Mouse (Mus musculus): Measurements from ENCODE around the gene Sept8. TPM values are rescaled to one million over a fixed set of nuclear protein-coding genes. Genes with fewer than 3 reads are reported as not detected.
A peak's percentile ranks its signal among the peaks of the same experiment; 100 is the strongest.

Gene Sept8
- polyA plus RNA-seq, 1 experiment from 2014 or later, result 16.5 TPM

DNA sequence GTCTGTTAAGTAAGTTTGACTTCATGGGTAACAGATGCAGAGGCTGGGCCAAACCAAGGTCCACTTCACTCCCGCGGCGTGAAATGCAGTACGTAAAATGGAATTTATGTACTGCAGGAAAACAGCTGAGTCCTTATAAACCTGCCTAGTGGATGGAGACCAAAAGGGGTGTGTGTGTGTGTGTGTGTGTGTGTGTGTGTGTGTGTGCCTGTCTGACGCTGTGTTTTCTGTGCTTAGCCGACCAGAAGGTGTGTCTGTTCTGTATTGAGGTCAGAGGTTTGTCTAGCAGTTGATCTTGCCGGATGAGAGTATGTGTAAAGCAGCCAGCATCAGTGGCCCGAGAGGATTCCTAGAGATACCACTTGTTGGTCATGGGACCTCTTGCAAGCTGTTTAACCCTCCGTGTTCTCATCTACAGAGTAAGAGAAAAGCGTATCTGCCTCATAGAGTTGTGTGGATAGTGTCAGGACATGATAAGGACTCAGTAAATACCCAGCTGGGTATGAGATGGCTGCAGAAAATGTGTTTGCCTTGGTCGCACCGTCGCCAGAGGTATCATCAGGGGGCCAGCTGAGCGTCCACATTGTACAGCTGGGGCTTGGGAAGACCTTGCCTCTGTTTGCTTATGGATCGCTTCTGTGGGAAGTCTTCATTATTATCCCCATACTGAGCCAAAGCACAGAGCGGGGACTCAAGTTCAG lies 2.2 kb downstream of the Sept8 start:
- Histone ChIP-seq H3K36me3 (ENCODE audit: control insufficient read depth, insufficient read depth) (no peaks in the 10 kb centered on the region), H3K9ac (ENCODE audit: low read depth, low read length) (peak overlapping the region; percentile 90), H3K4me3 (ENCODE audit: low read depth, low read length) (peak overlapping the region; percentile 84), H3K9me3 (replicated peaks; ENCODE audit: control insufficient read depth, low read length) (no peaks in the 10 kb centered on the region), H3K4me2 (ENCODE audit: low read depth, low read length) (peak overlapping the region; percentile 95), H3K27me3 (ENCODE audit: control insufficient read depth, insufficient read depth, low read depth, low read length) (no peaks in the 10 kb centered on the region), H3K27ac (ENCODE audit: low read length) (peak overlapping the region; percentile 89), H3K4me1 (ENCODE audit: control insufficient read depth, low read depth, low read length) (peaks cover 63% of the 10 kb centered on the region)
- 20% methylated on average over 16 of the region's 16 CpGs for WGBS (ENCODE audit: insufficient replicate concordance)
- ATAC-seq (ENCODE audit: low read depth), result peak; percentile 43

DNA sequence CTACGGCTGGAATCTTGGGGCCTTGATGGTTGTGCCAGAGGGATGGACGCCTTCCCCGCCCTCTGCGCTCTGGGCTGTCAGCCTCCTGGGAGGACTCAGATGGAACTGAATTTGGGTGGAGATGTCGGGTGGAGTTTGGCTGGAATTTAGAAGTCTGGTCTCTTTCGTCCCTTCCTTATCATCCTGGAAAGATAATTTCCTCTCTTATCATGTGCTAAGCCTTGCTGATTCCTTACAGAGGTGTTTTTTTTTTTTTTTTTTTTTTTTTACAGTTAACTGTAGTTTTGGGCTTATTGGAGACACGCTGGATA lies 2.7 kb downstream of the Sept8 start:
- Histone ChIP-seq H3K9ac (ENCODE audit: low read depth, low read length) (peak overlapping the region; percentile 90), H3K27me3 (ENCODE audit: control insufficient read depth, insufficient read depth, low read depth, low read length) (no peaks in the 10 kb centered on the region), H3K4me2 (ENCODE audit: low read depth, low read length) (peak overlapping the region; percentile 95), H3K9me3 (replicated peaks; ENCODE audit: control insufficient read depth, low read length) (no peaks in the 10 kb centered on the region), H3K4me3 (ENCODE audit: low read depth, low read length) (peak overlapping the region; percentile 84), H3K4me1 (ENCODE audit: control insufficient read depth, low read depth, low read length) (peaks cover 60% of the 10 kb centered on the region), H3K36me3 (ENCODE audit: control insufficient read depth, insufficient read depth) (no peaks in the 10 kb centered on the region), H3K27ac (ENCODE audit: low read length) (peak overlapping the region; percentile 89)
- peak; percentile 19; the same call in 1 of the 2 replicates for ATAC-seq (ENCODE audit: low read depth)
- 29% methylated on average over 7 of the region's 7 CpGs for WGBS (ENCODE audit: insufficient replicate concordance)

DNA sequence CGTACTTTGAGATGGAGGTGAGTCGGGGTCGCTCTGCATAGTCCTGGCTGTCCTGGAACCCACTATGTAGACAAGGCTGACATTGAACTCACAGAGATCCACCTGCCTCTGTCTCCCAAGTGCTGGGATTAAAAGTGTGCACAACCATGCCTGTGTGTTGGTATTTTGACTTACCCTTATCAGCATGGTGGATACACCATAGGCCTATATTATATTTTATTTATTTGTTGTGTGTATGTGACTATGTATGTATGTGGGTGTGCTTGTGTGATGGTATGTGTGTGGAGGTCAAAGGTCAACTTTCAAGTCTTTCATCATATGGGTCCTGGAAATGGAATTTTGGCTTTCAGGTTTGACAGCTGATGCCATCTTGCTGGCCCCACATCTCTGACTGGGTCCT lies 3.3 kb downstream of the Sept8 start:
- no peaks in the 10 kb centered on the region for H3K27me3 ChIP-seq (ENCODE audit: control insufficient read depth, insufficient read depth, low read depth, low read length)
- ATAC-seq (ENCODE audit: low read depth), result no peak
- no peaks in the 10 kb centered on the region for H3K36me3 ChIP-seq (ENCODE audit: control insufficient read depth, insufficient read depth)
- no peaks in the 10 kb centered on the region for H3K9me3 ChIP-seq (replicated peaks; ENCODE audit: control insufficient read depth, low read length)
- H3K4me3 ChIP-seq (ENCODE audit: low read depth, low read length), result peak overlapping the region; percentile 84
- H3K4me2 ChIP-seq (ENCODE audit: low read depth, low read length), result peak overlapping the region; percentile 95
- peaks cover 54% of the 10 kb centered on the region for H3K4me1 ChIP-seq (ENCODE audit: control insufficient read depth, low read depth, low read length)
- peak overlapping the region; percentile 89 for H3K27ac ChIP-seq (ENCODE audit: low read length)
- 84% methylated on average over 3 of the region's 3 CpGs for WGBS (ENCODE audit: insufficient replicate concordance)
- peak overlapping the region; percentile 90 for H3K9ac ChIP-seq (ENCODE audit: low read depth, low read length)

DNA sequence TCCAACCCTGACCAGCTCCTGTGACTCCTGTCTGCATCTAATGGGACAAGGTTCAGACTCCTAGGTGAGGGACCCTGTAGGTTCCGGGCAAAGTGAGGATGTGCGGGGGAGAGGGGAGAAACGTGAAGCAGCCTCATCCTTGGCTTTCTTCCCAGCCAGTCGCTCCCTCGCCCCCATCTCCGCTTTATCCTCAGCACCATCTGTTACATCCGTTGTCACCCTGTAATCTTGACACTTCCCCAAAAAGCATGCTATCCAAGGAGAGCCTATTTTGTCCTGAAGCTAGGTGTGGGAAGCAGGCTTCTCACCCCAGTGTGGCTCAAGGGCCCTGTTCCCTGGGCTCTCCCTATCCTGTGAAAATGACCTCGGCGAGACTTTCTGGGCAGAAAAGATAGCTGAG lies 3.9 kb downstream of the Sept8 start:
- Histone ChIP-seq H3K36me3 (ENCODE audit: control insufficient read depth, insufficient read depth) (no peaks in the 10 kb centered on the region), H3K27ac (ENCODE audit: low read length) (no peak overlapping the region), H3K27me3 (ENCODE audit: control insufficient read depth, insufficient read depth, low read depth, low read length) (no peaks in the 10 kb centered on the region), H3K9me3 (replicated peaks; ENCODE audit: control insufficient read depth, low read length) (no peaks in the 10 kb centered on the region), H3K4me1 (ENCODE audit: control insufficient read depth, low read depth, low read length) (peaks cover 54% of the 10 kb centered on the region), H3K4me2 (ENCODE audit: low read depth, low read length) (peak overlapping the region; percentile 95), H3K4me3 (ENCODE audit: low read depth, low read length) (no peak overlapping the region), H3K9ac (ENCODE audit: low read depth, low read length) (peak overlapping the region; percentile 10; the same call in 1 of the 2 replicates)
- ATAC-seq (ENCODE audit: low read depth), result no peak
- WGBS (ENCODE audit: insufficient replicate concordance), result 57% methylated on average over 9 of the region's 9 CpGs

DNA sequence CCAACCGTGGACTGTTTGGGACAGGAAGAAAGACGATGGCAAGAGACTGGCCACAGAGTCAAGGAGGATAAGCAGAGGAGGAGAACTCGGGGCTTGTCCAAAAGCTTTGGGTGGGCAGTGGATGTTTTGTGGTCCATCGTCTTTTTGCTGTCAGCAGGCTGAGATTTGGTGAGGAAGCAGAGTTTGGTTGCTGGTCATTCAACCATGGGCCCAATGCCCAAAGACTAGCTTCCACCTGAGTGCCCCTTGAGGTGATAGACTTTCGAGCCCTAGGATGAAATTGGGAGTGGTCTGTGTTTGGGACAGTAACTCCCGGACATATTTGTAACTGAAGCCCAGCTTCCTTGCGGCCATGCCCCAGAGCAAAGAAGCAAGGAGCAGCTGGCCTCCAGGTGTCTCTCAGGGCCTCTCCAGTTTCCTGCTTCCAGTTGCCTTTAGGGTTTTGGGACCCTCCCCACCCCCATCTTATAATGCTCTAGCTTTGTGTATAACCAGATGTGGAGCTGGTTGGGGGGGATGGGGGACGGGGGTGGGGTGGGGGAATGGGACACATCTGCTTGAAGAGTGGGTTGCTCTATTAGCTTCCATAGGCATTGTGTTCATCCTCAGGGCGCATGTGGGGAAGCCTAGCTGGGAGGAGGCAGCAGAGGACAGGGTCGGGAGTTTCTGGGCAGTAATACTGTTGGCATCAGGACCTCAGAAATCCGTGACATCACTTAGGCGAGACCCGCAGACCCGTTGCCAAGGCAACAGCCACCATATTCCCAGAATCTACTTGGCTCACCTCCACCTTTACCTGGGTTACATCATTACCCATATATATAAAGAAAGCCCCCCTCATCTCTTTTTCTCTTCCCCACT lies 4.7 kb downstream of the Sept8 start:
- WGBS (ENCODE audit: insufficient replicate concordance), result 78% methylated on average over 14 of the region's 14 CpGs
- no peak overlapping the region for H3K9ac ChIP-seq (ENCODE audit: low read depth, low read length)
- no peaks in the 10 kb centered on the region for H3K27me3 ChIP-seq (ENCODE audit: control insufficient read depth, insufficient read depth, low read depth, low read length)
- H3K4me1 ChIP-seq (ENCODE audit: control insufficient read depth, low read depth, low read length), result peaks cover 50% of the 10 kb centered on the region
- no peak overlapping the region for H3K27ac ChIP-seq (ENCODE audit: low read length)
- ATAC-seq (ENCODE audit: low read depth), result no peak
- H3K4me3 ChIP-seq (ENCODE audit: low read depth, low read length), result no peak overlapping the region
- no peak overlapping the region for H3K4me2 ChIP-seq (ENCODE audit: low read depth, low read length)
- no peaks in the 10 kb centered on the region for H3K9me3 ChIP-seq (replicated peaks; ENCODE audit: control insufficient read depth, low read length)
- H3K36me3 ChIP-seq (ENCODE audit: control insufficient read depth, insufficient read depth), result no peaks in the 10 kb centered on the region

DNA sequence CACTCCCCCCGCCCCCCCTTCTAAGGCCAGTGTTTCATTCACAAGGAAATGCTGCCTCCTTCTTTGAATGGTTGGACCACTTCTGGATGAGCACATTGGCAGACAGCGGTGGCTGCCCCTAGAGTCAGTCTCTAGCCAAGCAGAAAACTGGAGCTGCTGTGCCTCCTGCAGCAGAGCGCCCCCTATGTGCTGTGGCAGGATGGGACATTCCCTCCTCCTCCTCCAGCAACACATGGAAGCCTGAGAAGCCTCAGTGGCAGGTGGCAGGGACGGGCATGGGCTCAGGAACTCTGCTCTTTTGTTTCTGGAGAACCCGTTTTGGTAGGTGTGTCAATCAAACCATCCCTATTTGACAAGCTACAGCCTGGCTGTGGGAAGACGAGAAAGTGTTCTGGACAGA lies 5.8 kb downstream of the Sept8 start:
- H3K27ac ChIP-seq (ENCODE audit: low read length), result no peak overlapping the region
- peaks cover 42% of the 10 kb centered on the region for H3K4me1 ChIP-seq (ENCODE audit: control insufficient read depth, low read depth, low read length)
- H3K9ac ChIP-seq (ENCODE audit: low read depth, low read length), result no peak overlapping the region
- H3K36me3 ChIP-seq (ENCODE audit: control insufficient read depth, insufficient read depth), result no peaks in the 10 kb centered on the region
- 59% methylated on average over 6 of the region's 6 CpGs for whole genome bisulfite sequencing (ENCODE audit: insufficient replicate concordance)
- no peaks in the 10 kb centered on the region for H3K9me3 ChIP-seq (replicated peaks; ENCODE audit: control insufficient read depth, low read length)
- no peak overlapping the region for H3K4me2 ChIP-seq (ENCODE audit: low read depth, low read length)
- ATAC-seq (ENCODE audit: low read depth), result no peak
- H3K27me3 ChIP-seq (ENCODE audit: control insufficient read depth, insufficient read depth, low read depth, low read length), result no peaks in the 10 kb centered on the region
- no peak overlapping the region for H3K4me3 ChIP-seq (ENCODE audit: low read depth, low read length)

DNA sequence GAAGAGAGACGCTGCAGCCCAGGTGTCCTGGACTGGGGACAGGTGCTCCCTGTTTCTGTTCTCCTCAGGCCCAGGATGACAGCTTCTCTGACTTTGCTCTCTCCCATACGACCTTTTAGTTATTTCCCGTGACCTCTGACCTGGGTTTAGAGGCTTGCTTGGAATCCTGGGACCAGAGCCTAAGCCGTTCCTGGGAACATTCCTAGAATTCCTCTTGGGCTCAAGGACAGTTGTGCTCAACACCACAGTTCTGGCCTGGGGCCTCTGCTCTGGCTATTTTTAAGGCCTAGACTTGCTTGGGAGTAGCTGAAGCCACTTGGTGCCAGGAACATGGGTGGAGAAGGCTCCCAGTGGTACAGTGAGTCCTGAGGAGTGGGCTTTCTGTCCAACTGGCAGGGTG lies 6.4 kb downstream of the Sept8 start:
- no peak for ATAC-seq (ENCODE audit: low read depth)
- Histone ChIP-seq H3K4me1 (ENCODE audit: control insufficient read depth, low read depth, low read length) (peaks cover 39% of the 10 kb centered on the region), H3K4me3 (ENCODE audit: low read depth, low read length) (no peak overlapping the region), H3K27ac (ENCODE audit: low read length) (no peak overlapping the region), H3K36me3 (ENCODE audit: control insufficient read depth, insufficient read depth) (no peaks in the 10 kb centered on the region), H3K9ac (ENCODE audit: low read depth, low read length) (no peak overlapping the region), H3K9me3 (replicated peaks; ENCODE audit: control insufficient read depth, low read length) (no peaks in the 10 kb centered on the region), H3K27me3 (ENCODE audit: control insufficient read depth, insufficient read depth, low read depth, low read length) (no peaks in the 10 kb centered on the region), H3K4me2 (ENCODE audit: low read depth, low read length) (no peak overlapping the region)
- WGBS (ENCODE audit: insufficient replicate concordance), result 77% methylated on average over 4 of the region's 4 CpGs

DNA sequence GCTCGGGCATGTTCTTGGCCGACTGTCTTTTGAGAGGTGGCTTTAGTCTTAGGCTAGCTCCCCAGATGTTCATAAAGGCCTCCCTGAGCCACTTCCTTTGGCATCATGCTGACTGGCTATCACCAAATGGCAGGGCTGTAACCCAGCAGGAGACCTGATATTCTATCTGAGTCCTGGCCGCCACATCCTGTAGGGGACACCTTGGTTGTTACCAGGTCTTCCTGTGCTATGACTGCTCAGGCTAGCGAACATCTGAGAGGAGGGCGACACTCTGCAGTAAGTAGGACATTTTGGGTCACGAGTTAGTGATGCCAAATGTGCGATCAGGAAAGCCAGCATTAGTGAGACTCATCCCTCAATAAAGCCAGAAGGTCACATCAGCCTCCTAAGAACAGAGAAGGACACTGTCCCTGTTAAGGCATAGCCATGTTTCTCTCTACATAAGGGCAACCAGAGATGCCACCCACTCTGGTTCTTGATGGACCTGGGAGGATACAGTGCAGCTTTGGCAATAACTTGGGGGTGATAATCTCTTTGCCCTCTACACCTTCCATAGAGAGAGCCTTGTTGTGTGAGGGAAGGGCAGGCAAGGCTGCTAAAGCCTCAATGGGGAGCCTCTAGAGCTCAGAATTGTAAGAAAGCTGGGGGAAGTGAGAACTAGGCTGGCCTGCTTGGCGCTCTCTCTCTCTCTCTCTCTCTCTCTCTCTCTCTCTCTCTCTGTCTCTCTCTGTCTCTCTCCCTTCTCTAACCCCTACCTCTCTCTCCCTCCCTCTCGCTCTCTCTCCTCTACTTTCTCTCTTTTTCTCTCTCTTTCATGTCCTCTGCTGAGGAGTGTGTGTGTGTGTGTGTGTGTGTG lies 9.6 kb downstream of the Sept8 start:
- Histone ChIP-seq H3K4me2 (ENCODE audit: low read depth, low read length) (no peak overlapping the region), H3K36me3 (ENCODE audit: control insufficient read depth, insufficient read depth) (peaks cover 2% of the 10 kb centered on the region), H3K9me3 (replicated peaks; ENCODE audit: control insufficient read depth, low read length) (no peaks in the 10 kb centered on the region), H3K27ac (ENCODE audit: low read length) (no peak overlapping the region), H3K4me1 (ENCODE audit: control insufficient read depth, low read depth, low read length) (peaks cover 16% of the 10 kb centered on the region), H3K27me3 (ENCODE audit: control insufficient read depth, insufficient read depth, low read depth, low read length) (no peaks in the 10 kb centered on the region), H3K9ac (ENCODE audit: low read depth, low read length) (no peak overlapping the region), H3K4me3 (ENCODE audit: low read depth, low read length) (no peak overlapping the region)
- WGBS (ENCODE audit: insufficient replicate concordance), result 49% methylated on average over 9 of the region's 9 CpGs
- 0 out of 2 replicates have a peak, but pooled peaks have one; percentile 14 for ATAC-seq (ENCODE audit: low read depth)

Measured in liver, embryonic 16.5 days (tissue).